Mouse (Mus musculus) neural tube, embryonic 13.5 days (tissue): Measurements from ENCODE around the gene Rhd. TPM values are rescaled to one million over a fixed set of nuclear protein-coding genes. Genes with fewer than 3 reads are reported as not detected.
A peak's percentile ranks its signal among the peaks of the same experiment; 100 is the strongest.
"Not testable (repeated sequence)": the region's sequence is repeated elsewhere in the genome, so short reads cannot be mapped to it uniquely, and the experiment has no call there.

ENCODE experiments used
- ATAC-seq: fragments of 200-750 bp; cut with Nextera tagmentation; 2 replicates; pipeline ENCODE4 v1.8.0; 2017; ENCODE audit warnings: low read depth, mild to moderate bottlenecking, moderate TSS enrichment, moderate library complexity
- H3K27ac ChIP-seq: fragments of 300-500 bp; sonication (generic); replicated peaks from 2 replicates; pipeline ENCODE4 v1.5.1; 2015; ENCODE audit warnings: moderate library complexity, mild to moderate bottlenecking, inconsistent platforms
- H3K27me3 ChIP-seq: fragments of 300-500 bp; sonication (generic); 2 replicates; pipeline ENCODE4 v1.6.1; 2015; ENCODE audit warnings: mild to moderate bottlenecking, inconsistent platforms
- H3K36me3 ChIP-seq: fragments of 300-500 bp; sonication (generic); 2 replicates; pipeline ENCODE4 v1.6.1; 2015; ENCODE audit warnings: mild to moderate bottlenecking, inconsistent platforms
- H3K4me1 ChIP-seq: fragments of 300-500 bp; sonication (generic); replicated peaks from 2 replicates; pipeline ENCODE4 v1.6.1; 2015; ENCODE audit warnings: inconsistent platforms
- H3K4me2 ChIP-seq: fragments of 300-500 bp; sonication (generic); 2 replicates; pipeline ENCODE4 v1.6.1; 2015; ENCODE audit warnings: inconsistent platforms, mild to moderate bottlenecking, moderate library complexity
- H3K4me3 ChIP-seq: fragments of 300-500 bp; sonication (generic); 2 replicates; pipeline ENCODE4 v1.5.1; 2015; ENCODE audit warnings: mild to moderate bottlenecking, inconsistent platforms
- H3K9ac ChIP-seq: fragments of 300-500 bp; sonication (generic); 2 replicates; pipeline ENCODE4 v1.6.1; 2015; ENCODE audit warnings: moderate library complexity, mild to moderate bottlenecking, inconsistent platforms
- H3K9me3 ChIP-seq: fragments of 300-500 bp; sonication (generic); 2 replicates; pipeline ENCODE4 v1.6.1; 2016; ENCODE audit warnings: inconsistent platforms
- WGBS: fragments of 180-500 bp; shearing (Covaris S2); methylation state at CpG from one replicate; pipeline ENCODE4 v1.1.7; 2015; 5-methylcytosine and 5-hydroxymethylcytosine counted together
- polyA plus RNA-seq: library from polyadenylated mRNA; unstranded; fragments of >200 nt; fragmentation: Nextera tagmentation; extraction: Ambion mirVana; gene quantifications from 2 replicates; pipeline ENCODE4 v1.2.1, GENCODE M21; 2015

Rhd gene
- polyA plus RNA-seq, 1 experiment from 2014 or later: 1.5 TPM

- Histone ChIP-seq H3K4me3 (peak overlapping the region; percentile 28), H3K27me3 (no peaks in the 10 kb centered on the region), H3K4me1 (peaks cover 9% of the 10 kb centered on the region), H3K9ac (peak overlapping the region; percentile 58; the same call in 1 of the 2 replicates), H3K36me3 (no peaks in the 10 kb centered on the region), H3K4me2 (peak overlapping the region; percentile 57), H3K27ac (no peak overlapping the region), H3K9me3 (no peaks in the 10 kb centered on the region)
- WGBS: 2% methylated on average over 17 of the region's 17 CpGs
- ATAC-seq: no peak
Observed at GRCm38 (mm10) chr4:134879410-134879981, 15.2 kb downstream of the Rhd start.

- Histone ChIP-seq H3K27me3 (no peaks in the 10 kb centered on the region), H3K4me2 (peak overlapping the region; percentile 57), H3K4me3 (peak overlapping the region; percentile 28), H3K27ac (no peak overlapping the region), H3K4me1 (peaks cover 9% of the 10 kb centered on the region), H3K36me3 (no peaks in the 10 kb centered on the region), H3K9me3 (no peaks in the 10 kb centered on the region), H3K9ac (0 out of 2 replicates have a peak overlapping the region, but pooled peaks have one; percentile 58)
- WGBS: 34% methylated on average over 6 of the region's 6 CpGs
- no peak for ATAC-seq
Observed at GRCm38 (mm10) chr4:134880041-134880440, 15.7 kb downstream of the Rhd start.

GRCm38 (mm10) chr4:134883266-134883665, 18.9 kb downstream of the Rhd start:
- 37% methylated on average over 7 of the region's 7 CpGs for WGBS
- H3K9ac ChIP-seq: no peak overlapping the region

GRCm38 (mm10) chr4:134883808-134884207, 19.5 kb downstream of the Rhd start:
- 0 out of 2 replicates have a peak, but pooled peaks cover under 1% of the 10 kb centered on the region for H3K9me3 ChIP-seq
- WGBS: 89% methylated on average over 10 of the region's 10 CpGs
- H3K4me3 ChIP-seq: no peak overlapping the region
- H3K4me1 ChIP-seq: peaks cover 9% of the 10 kb centered on the region
- no peaks in the 10 kb centered on the region for H3K36me3 ChIP-seq
- H3K4me2 ChIP-seq: no peak overlapping the region
- no peaks in the 10 kb centered on the region for H3K27me3 ChIP-seq
- ATAC-seq: no peak
- H3K9ac ChIP-seq: no peak overlapping the region
- H3K27ac ChIP-seq: no peak overlapping the region

More at GRCm38 (mm10) chr4:134883266-134883665, 18.9 kb downstream of the Rhd start:
- ATAC-seq: no peak
- Histone ChIP-seq H3K4me2 (no peak overlapping the region), H3K4me3 (no peak overlapping the region), H3K4me1 (peaks cover 9% of the 10 kb centered on the region), H3K9me3 (no peaks in the 10 kb centered on the region), H3K36me3 (no peaks in the 10 kb centered on the region), H3K27me3 (no peaks in the 10 kb centered on the region), H3K27ac (no peak overlapping the region)

GRCm38 (mm10) chr4:134884364-134884763, 20.0 kb downstream of the Rhd start:
- Histone ChIP-seq H3K4me1 (peaks cover 5% of the 10 kb centered on the region), H3K36me3 (no peaks in the 10 kb centered on the region), H3K9ac (no peak overlapping the region), H3K4me2 (no peak overlapping the region), H3K27me3 (no peaks in the 10 kb centered on the region), H3K9me3 (0 out of 2 replicates have a peak, but pooled peaks cover 5% of the 10 kb centered on the region), H3K4me3 (no peak overlapping the region), H3K27ac (no peak overlapping the region)
- WGBS: 89% methylated on average over 4 of the region's 4 CpGs
- no peak for ATAC-seq

- 76% methylated on average over 6 of the region's 6 CpGs for WGBS
- Histone ChIP-seq H3K27ac (no peak overlapping the region), H3K36me3 (peaks cover 28% of the 10 kb centered on the region), H3K9ac (no peak overlapping the region), H3K4me3 (no peak overlapping the region), H3K4me1 (no peaks in the 10 kb centered on the region), H3K27me3 (no peaks in the 10 kb centered on the region), H3K4me2 (no peak overlapping the region), H3K9me3 (0 out of 2 replicates have a peak, but pooled peaks cover 5% of the 10 kb centered on the region)
- ATAC-seq: no peak
Observed at GRCm38 (mm10) chr4:134892096-134892495, 27.8 kb downstream of the Rhd start.

GRCm38 (mm10) chr4:134897256-134897655, 32.9 kb downstream of the Rhd start:
- WGBS: 89% methylated on average over 6 of the region's 6 CpGs
- H3K9ac ChIP-seq: no peak overlapping the region
- no peaks in the 10 kb centered on the region for H3K27me3 ChIP-seq
- no peaks in the 10 kb centered on the region for H3K4me1 ChIP-seq
- H3K4me2 ChIP-seq: no peak overlapping the region
- H3K27ac ChIP-seq: no peak overlapping the region
- peaks cover 79% of the 10 kb centered on the region for H3K36me3 ChIP-seq
- H3K4me3 ChIP-seq: no peak overlapping the region
- H3K9me3 ChIP-seq: no peaks in the 10 kb centered on the region
- ATAC-seq: no peak

GRCm38 (mm10) chr4:134901126-134901525, 36.8 kb downstream of the Rhd start:
- no peak overlapping the region for H3K4me2 ChIP-seq
- H3K9me3 ChIP-seq: no peaks in the 10 kb centered on the region
- no peak overlapping the region for H3K27ac ChIP-seq
- no peaks in the 10 kb centered on the region for H3K4me1 ChIP-seq
- H3K9ac ChIP-seq: no peak overlapping the region
- no peak overlapping the region for H3K4me3 ChIP-seq
- no peak for ATAC-seq
- H3K27me3 ChIP-seq: no peaks in the 10 kb centered on the region
- WGBS: 91% methylated on average over 8 of the region's 8 CpGs
- peaks cover 100% of the 10 kb centered on the region for H3K36me3 ChIP-seq

- Histone ChIP-seq H3K4me3 (no peak overlapping the region), H3K9me3 (no peaks in the 10 kb centered on the region), H3K9ac (no peak overlapping the region), H3K36me3 (peaks cover 100% of the 10 kb centered on the region), H3K27me3 (no peaks in the 10 kb centered on the region), H3K4me1 (no peaks in the 10 kb centered on the region), H3K27ac (no peak overlapping the region), H3K4me2 (no peak overlapping the region)
- WGBS: 66% methylated on average over 7 of the region's 7 CpGs
- no peak for ATAC-seq
Observed at GRCm38 (mm10) chr4:134903046-134903445, 38.7 kb downstream of the Rhd start.

- WGBS: 99% methylated on average over 7 of the region's 8 CpGs
- Histone ChIP-seq H3K4me1 (peaks cover 20% of the 10 kb centered on the region), H3K36me3 (peaks cover 54% of the 10 kb centered on the region)
- H3K4me2 ChIP-seq, H3K4me3 ChIP-seq, H3K9me3 ChIP-seq, H3K9ac ChIP-seq, H3K27me3 ChIP-seq, ATAC-seq, H3K27ac ChIP-seq: not testable (repeated sequence)
Observed at GRCm38 (mm10) chr4:134911406-134911805, 47.1 kb downstream of the Rhd start.

GRCm38 (mm10) chr4:134913413-134913812, 49.1 kb downstream of the Rhd start:
- H3K27me3 ChIP-seq: no peaks in the 10 kb centered on the region
- peak overlapping the region; percentile 73 for H3K4me2 ChIP-seq
- ATAC-seq: no peak
- no peaks in the 10 kb centered on the region for H3K9me3 ChIP-seq
- H3K36me3 ChIP-seq: peaks cover 34% of the 10 kb centered on the region
- H3K4me1 ChIP-seq: peaks cover 20% of the 10 kb centered on the region
- H3K27ac ChIP-seq: no peak overlapping the region
- H3K9ac ChIP-seq: no peak overlapping the region
- peak overlapping the region; percentile 90 for H3K4me3 ChIP-seq
- 36% methylated on average over 3 of the region's 3 CpGs for WGBS

GRCm38 (mm10) chr4:134914122-134914863, 50.0 kb downstream of the Rhd start:
- WGBS: 2% methylated on average over 43 of the region's 43 CpGs
- H3K27ac ChIP-seq: peak overlapping the region; percentile 92
- peak overlapping the region; percentile 93 for H3K9ac ChIP-seq
- no peaks in the 10 kb centered on the region for H3K27me3 ChIP-seq
- peaks cover 25% of the 10 kb centered on the region for H3K36me3 ChIP-seq
- H3K4me2 ChIP-seq: peak overlapping the region; percentile 73
- H3K4me3 ChIP-seq: peak overlapping the region; percentile 90
- peaks cover 20% of the 10 kb centered on the region for H3K4me1 ChIP-seq
- no peaks in the 10 kb centered on the region for H3K9me3 ChIP-seq
- peak; percentile 68 for ATAC-seq
